Mouse (Mus musculus) olfactory bulb, adult 2 months (tissue): ENCODE results near the gene Ugt2a2.

Source experiments
- CTCF ChIP-seq: fragments of 200-500 bp; IDR thresholded peaks from 2 replicates; pipeline ENCODE4 v1.5.1; 2012; ENCODE audit warnings: low read depth, mild to moderate bottlenecking, low read length, moderate library complexity; ENCODE audit not compliant: insufficient read depth
- POLR2A ChIP-seq: fragments of 200-500 bp; IDR thresholded peaks from 2 replicates; pipeline ENCODE4 v1.6.1; 2012; ENCODE audit warnings: mild to moderate bottlenecking, low read depth, low read length, moderate library complexity; ENCODE audit not compliant: insufficient read depth

- TF ChIP-seq CTCF, result no peak
- TF ChIP-seq POLR2A, result no peak
Measured at GRCm38 (mm10) chr5:87458810-87459209, 23.2 kb downstream of the Ugt2a2 start.
